Mouse (Mus musculus): ENCODE measurements at regions not wholly inside any gene's neighbourhood (a gene's known extent, or its start where the extent isn't known, plus 50 kb on each side); places are given as distances from the start of the nearest gene placed in this dataset.

- no peak for TF ChIP-seq POLR2A (IDR thresholded peaks at IDR 0.05; ENCODE audit: borderline replicate concordance, control insufficient read depth, low read depth, low read length)
- no peak for TF ChIP-seq CTCF (IDR thresholded peaks at IDR 0.05; ENCODE audit: control insufficient read depth, insufficient read depth, low read length)
Observed at GRCm38 (mm10) chr13:112071209-112071955, 216.9 kb upstream of the Ankrd55 start.
